Mouse (Mus musculus) spleen, adult 2 months (tissue): ENCODE data around the gene Sgce.

ENCODE experiments used
- CTCF ChIP-seq: fragments of 200-500 bp; IDR thresholded peaks from 2 replicates; pipeline ENCODE4 v1.5.1; 2011; ENCODE audit warnings: mild to moderate bottlenecking, inconsistent platforms; ENCODE audit not compliant: insufficient read depth, insufficient read length, insufficient replicate concordance; ENCODE audit errors: extremely low read depth
- POLR2A ChIP-seq: fragments of 200-500 bp; IDR thresholded peaks from 2 replicates; pipeline ENCODE4 v1.6.1; 2011; ENCODE audit warnings: low read depth, low read length, inconsistent platforms

DNA sequence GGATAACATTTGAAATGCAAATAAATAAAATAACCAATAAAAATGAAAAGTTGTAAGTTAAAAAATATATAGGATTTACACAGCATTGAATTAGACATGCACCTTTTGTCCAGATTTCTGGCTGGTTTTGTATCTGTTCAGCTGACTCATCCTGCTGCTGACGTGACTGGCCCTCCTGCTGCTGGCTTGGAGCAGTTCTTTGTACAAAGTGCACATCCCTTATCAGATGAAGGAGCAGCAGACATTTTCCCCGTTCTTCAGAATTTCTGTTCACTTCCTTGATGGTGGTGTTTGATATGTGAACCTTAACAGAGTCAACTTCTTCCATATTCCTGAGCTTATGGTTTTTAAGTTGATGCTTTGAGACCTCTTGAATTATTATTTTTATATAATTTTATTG lies 83.5 kb downstream of the Sgce start:
- no peak for TF ChIP-seq CTCF
- no peak for TF ChIP-seq POLR2A
